Mouse (Mus musculus) intestine, embryonic 14.5 days (tissue): ENCODE measurements at regions not wholly inside any gene's neighbourhood (a gene's known extent, or its start where the extent isn't known, plus 50 kb on each side); places are given as distances from the start of the nearest gene placed in this dataset.
"Not testable (repeated sequence)": the region's sequence is repeated elsewhere in the genome, so short reads cannot be mapped to it uniquely, and the experiment has no call there.

ENCODE experiments used
- ATAC-seq: fragments of 200-750 bp; cut with Nextera tagmentation; replicated peaks from 2 replicates; pipeline ENCODE4 v1.8.0; 2017; ENCODE audit warnings: low read depth, moderate number of reproducible peaks, moderate TSS enrichment, moderate library complexity; ENCODE audit not compliant: low FRiP score, low TSS enrichment
- DNase-seq: peaks from one replicate; pipeline ENCODE4 v3.0.0-alpha.2; 2018; ENCODE audit warnings: low spot score
- H3K27ac ChIP-seq: fragments of 300-500 bp; sonication (generic); 2 replicates; pipeline ENCODE4 v1.5.1; 2014; ENCODE audit warnings: low read depth, mild to moderate bottlenecking, control low read depth
- H3K27me3 ChIP-seq: fragments of 300-500 bp; sonication (generic); replicated peaks from 2 replicates; pipeline ENCODE4 v1.6.1; 2014; ENCODE audit warnings: low read length, control low read depth; ENCODE audit not compliant: control insufficient read depth, insufficient read depth
- H3K36me3 ChIP-seq: fragments of 300-500 bp; sonication (generic); 2 replicates; pipeline ENCODE4 v1.6.1; 2014; ENCODE audit warnings: low read length, control low read depth; ENCODE audit not compliant: control insufficient read depth, insufficient read depth
- H3K4me1 ChIP-seq: fragments of 300-500 bp; sonication (generic); replicated peaks from 2 replicates; pipeline ENCODE4 v1.6.1; 2014; ENCODE audit warnings: low read length, control low read depth, mixed read lengths; ENCODE audit not compliant: control insufficient read depth, insufficient read depth
- H3K4me2 ChIP-seq: fragments of 300-500 bp; sonication (generic); 2 replicates; pipeline ENCODE4 v1.6.1; 2014; ENCODE audit warnings: low read length
- H3K4me3 ChIP-seq: fragments of 300-500 bp; sonication (generic); 2 replicates; pipeline ENCODE4 v1.5.1; 2014; ENCODE audit warnings: low read depth, low read length, control low read depth, mixed read lengths
- H3K9ac ChIP-seq: fragments of 300-500 bp; sonication (generic); 2 replicates; pipeline ENCODE4 v1.6.1; 2014; ENCODE audit warnings: mild to moderate bottlenecking, low read length
- H3K9me3 ChIP-seq: fragments of 300-500 bp; sonication (generic); 2 replicates; pipeline ENCODE4 v1.6.1; 2016; ENCODE audit warnings: low read length, control low read depth; ENCODE audit not compliant: control insufficient read depth
- WGBS: fragments of 180-500 bp; shearing (Covaris S2); extraction: QIAGEN DNeasy Blood & Tissue Kit; methylation state at CpG from one replicate; pipeline ENCODE4 v1.1.7; 2014; 5-methylcytosine and 5-hydroxymethylcytosine counted together

- WGBS, result 44% methylated on average over 1 of the region's 1 CpGs
- H3K9me3 ChIP-seq, result no peaks in the 10 kb centered on the region
- H3K4me2 ChIP-seq, result no peak overlapping the region
- no peaks in the 10 kb centered on the region for H3K27me3 ChIP-seq
- no peak overlapping the region for H3K4me3 ChIP-seq
- ATAC-seq (0 out of 2 replicates have a peak, but pooled peaks have one; percentile 27), DNase-seq (no peak)
- H3K27ac ChIP-seq, result no peak overlapping the region
- H3K4me1 ChIP-seq, result no peaks in the 10 kb centered on the region
- no peak overlapping the region for H3K9ac ChIP-seq
- H3K36me3 ChIP-seq, result no peaks in the 10 kb centered on the region
These were observed 384.2 kb upstream of the 1700009N14Rik start for GRCm38 (mm10) chr4:39065761-39066376.

GRCm38 (mm10) chr4:39067260-39067876 is 382.7 kb upstream of the 1700009N14Rik start:
- Histone ChIP-seq H3K4me3 (no peak overlapping the region), H3K27ac (no peak overlapping the region), H3K36me3 (no peaks in the 10 kb centered on the region), H3K9ac (no peak overlapping the region), H3K27me3 (no peaks in the 10 kb centered on the region), H3K9me3 (no peaks in the 10 kb centered on the region), H3K4me1 (no peaks in the 10 kb centered on the region), H3K4me2 (no peak overlapping the region)
- ATAC-seq, result 0 out of 2 replicates have a peak, but pooled peaks have one; percentile 23
- DNase-seq, result no peak
- 84% methylated on average over 3 of the region's 3 CpGs for WGBS

- H3K9ac ChIP-seq, result no peak overlapping the region
- ATAC-seq (no peak), DNase-seq (no peak)
- no peak overlapping the region for H3K27ac ChIP-seq
- no peaks in the 10 kb centered on the region for H3K27me3 ChIP-seq
- H3K4me3 ChIP-seq, result no peak overlapping the region
- no peaks in the 10 kb centered on the region for H3K9me3 ChIP-seq
- no peaks in the 10 kb centered on the region for H3K4me1 ChIP-seq
- no peaks in the 10 kb centered on the region for H3K36me3 ChIP-seq
- H3K4me2 ChIP-seq, result no peak overlapping the region
These were observed 378.6 kb upstream of the 1700009N14Rik start for GRCm38 (mm10) chr4:39071532-39071931.

- ATAC-seq, result no peak
- no peak overlapping the region for H3K27ac ChIP-seq
- H3K27me3 ChIP-seq, result no peaks in the 10 kb centered on the region
- H3K36me3 ChIP-seq, result no peaks in the 10 kb centered on the region
- H3K4me1 ChIP-seq, result no peaks in the 10 kb centered on the region
- H3K9me3 ChIP-seq, result no peaks in the 10 kb centered on the region
- H3K4me3 ChIP-seq, result no peak overlapping the region
- 73% methylated on average over 3 of the region's 3 CpGs for whole genome bisulfite sequencing
- H3K4me2 ChIP-seq, result no peak overlapping the region
- DNase-seq, result no peak
- no peak overlapping the region for H3K9ac ChIP-seq
These were observed 361.8 kb upstream of the 1700009N14Rik start for GRCm38 (mm10) chr4:39088284-39088683.

GRCm38 (mm10) chr4:39109184-39109583 is 340.9 kb upstream of the 1700009N14Rik start:
- Histone ChIP-seq H3K9ac (no peak overlapping the region), H3K4me1 (no peaks in the 10 kb centered on the region), H3K27ac (no peak overlapping the region), H3K9me3 (no peaks in the 10 kb centered on the region), H3K27me3 (no peaks in the 10 kb centered on the region), H3K4me2 (no peak overlapping the region), H3K4me3 (no peak overlapping the region), H3K36me3 (no peaks in the 10 kb centered on the region)
- DNase-seq (no peak), ATAC-seq (no peak)
- 83% methylated on average over 1 of the region's 1 CpGs for WGBS

- H3K4me3 ChIP-seq, H3K27me3 ChIP-seq, ATAC-seq, H3K4me1 ChIP-seq, H3K27ac ChIP-seq, H3K9me3 ChIP-seq, H3K4me2 ChIP-seq, H3K36me3 ChIP-seq, H3K9ac ChIP-seq, DNase-seq: not testable (repeated sequence)
- WGBS, result 84% methylated on average over 13 of the region's 13 CpGs
These were observed 336.7 kb upstream of the 1700009N14Rik start for GRCm38 (mm10) chr4:39113217-39113975.

- H3K9me3 ChIP-seq, result no peaks in the 10 kb centered on the region
- no peak overlapping the region for H3K4me3 ChIP-seq
- H3K4me1 ChIP-seq, result no peaks in the 10 kb centered on the region
- no peak for DNase-seq
- H3K36me3 ChIP-seq, result no peaks in the 10 kb centered on the region
- no peak overlapping the region for H3K4me2 ChIP-seq
- H3K27me3 ChIP-seq, result no peaks in the 10 kb centered on the region
- H3K9ac ChIP-seq, result no peak overlapping the region
- no peak overlapping the region for H3K27ac ChIP-seq
- ATAC-seq, result no peak
These were observed 324.6 kb upstream of the 1700009N14Rik start for GRCm38 (mm10) chr4:39125528-39125927.
